Mouse (Mus musculus) heart, adult 2 months (tissue): ENCODE data around the gene Dnajc15. TPM values are rescaled to one million over a fixed set of nuclear protein-coding genes. Genes with fewer than 3 reads are reported as not detected.

Experiments used
- DNase-seq, 2 experiments: peaks; one replicate each; pipeline ENCODE4 v3.0.0; 2021
- H3K27ac ChIP-seq: fragments of 200-600 bp; 2 replicates; pipeline ENCODE4 v1.8.1; 2022
- H3K27me3 ChIP-seq: fragments of 200-500 bp; 2 replicates; pipeline ENCODE4 v1.6.1; 2012; ENCODE audit warnings: mild to moderate bottlenecking, low read length, inconsistent platforms, mixed read lengths; ENCODE audit not compliant: control insufficient read depth, insufficient read depth
- H3K36me3 ChIP-seq: fragments of 200-500 bp; 2 replicates; pipeline ENCODE4 v1.6.1; 2012; ENCODE audit warnings: low read length, inconsistent platforms; ENCODE audit not compliant: control insufficient read depth, insufficient read depth
- H3K4me1 ChIP-seq: fragments of 200-500 bp; 2 replicates; pipeline ENCODE4 v1.6.1; 2011; ENCODE audit warnings: low read length; ENCODE audit not compliant: control insufficient read depth, insufficient read depth
- H3K4me3 ChIP-seq: fragments of 200-600 bp; 2 replicates; pipeline ENCODE4 v1.8.1; 2022
- H3K79me2 ChIP-seq: fragments of 200-500 bp; replicated peaks from 2 replicates; pipeline ENCODE4 v1.6.1; 2012; ENCODE audit warnings: mild to moderate bottlenecking, inconsistent platforms, low read length, moderate library complexity, mixed read lengths; ENCODE audit not compliant: control insufficient read depth, insufficient read depth
- H3K9ac ChIP-seq: fragments of 200-500 bp; 2 replicates; pipeline ENCODE4 v1.6.1; 2012; ENCODE audit warnings: low read depth, mild to moderate bottlenecking, control low read depth, inconsistent platforms, low read length, mixed read lengths
- CTCF ChIP-seq: fragments of 200-600 bp; IDR thresholded peaks from 2 replicates; pipeline ENCODE4 v1.8.1; 2022; ENCODE audit warnings: antibody characterized with exemption, mild to moderate bottlenecking, moderate library complexity
- EP300 ChIP-seq: fragments of 200-500 bp; IDR thresholded peaks from 2 replicates; pipeline ENCODE4 v1.6.1; 2011; ENCODE audit warnings: low read depth, low read length, control low read depth; ENCODE audit not compliant: insufficient read depth
- POLR2A ChIP-seq: fragments of 200-500 bp; IDR thresholded peaks from 2 replicates; pipeline ENCODE4 v1.6.1; 2011; ENCODE audit warnings: mild to moderate bottlenecking, low read depth, low read length, control low read depth; ENCODE audit not compliant: insufficient read depth
- WGBS: fragments of 180-500 bp; shearing (Covaris S2); methylation state at CpG from one replicate; pipeline ENCODE4 v1.1.7; 2018; 5-methylcytosine and 5-hydroxymethylcytosine counted together
- intact Hi-C: fragments of 180-260 bp; cut with DNase I; formaldehyde crosslinking; loops from one replicate; pipeline ENCODE4 v1.15.1; 2025
- polyA plus RNA-seq: library from polyadenylated mRNA; depleted of rRNA; stranded (reverse); fragments of >200 nt; gene quantifications from 2 replicates; pipeline ENCODE4 v1.2.3, GENCODE M21; 2012; rRNA removed
- total RNA-seq, 2 experiments: library from RNA; stranded (reverse); gene quantifications; 2 replicates each; pipeline ENCODE4 v1.2.3; 2021

Dnajc15 gene
- total and polyA plus RNA-seq, 3 experiments: 20.8 to 278 (median 243) TPM

DNA sequence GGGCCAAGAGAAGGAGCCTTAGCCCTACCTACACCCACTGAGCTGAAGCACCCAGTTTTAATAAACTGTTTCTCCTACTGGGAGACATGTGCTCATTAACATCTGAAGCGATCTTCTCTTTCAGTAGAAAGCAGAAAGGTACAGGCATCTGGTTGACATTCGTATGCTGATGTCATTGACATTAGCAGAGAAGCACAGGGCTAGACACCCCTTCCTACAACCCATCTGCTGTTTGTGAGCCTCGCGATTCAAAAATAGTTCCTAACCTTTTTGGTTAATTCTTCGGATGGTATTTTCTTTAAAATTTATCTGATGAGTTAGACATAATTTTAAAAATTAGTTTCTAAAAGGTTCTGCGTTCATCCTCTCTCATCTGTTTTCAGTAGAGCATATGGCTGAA is 81.9 kb downstream of the Dnajc15 start:
- no peak overlapping the region for H3K4me3 ChIP-seq
- 95% methylated on average over 6 of the region's 6 CpGs for WGBS
- no peak overlapping the region for H3K9ac ChIP-seq
- H3K4me1 ChIP-seq: no peaks in the 10 kb centered on the region
- DNase-seq: no peak
- no peaks in the 10 kb centered on the region for H3K27me3 ChIP-seq
- TF ChIP-seq EP300 (no peak), CTCF (no peak), POLR2A (no peak)
- no peaks in the 10 kb centered on the region for H3K79me2 ChIP-seq
- H3K27ac ChIP-seq: no peak overlapping the region
- no peaks in the 10 kb centered on the region for H3K36me3 ChIP-seq
- intact Hi-C loops: no loop called here

DNA sequence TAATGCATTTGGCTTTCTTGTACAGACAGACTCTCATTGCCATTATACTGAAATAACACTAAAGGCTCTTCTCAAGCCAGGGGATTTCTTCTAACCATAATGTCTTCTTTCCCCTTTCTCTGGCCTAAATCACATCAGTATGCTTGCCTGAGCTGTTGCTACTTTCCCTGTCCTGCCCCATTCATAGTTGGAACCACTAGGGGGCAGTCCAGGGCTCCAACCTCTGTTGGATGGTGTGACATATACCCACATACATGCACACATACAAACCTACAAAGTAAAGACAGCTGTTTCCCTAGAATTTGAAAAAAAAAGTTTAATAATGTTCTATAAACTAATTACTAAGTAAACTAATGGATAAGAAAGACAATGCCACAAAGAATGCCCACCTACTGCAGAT is 91.7 kb downstream of the Dnajc15 start:
- H3K4me3 ChIP-seq: no peak overlapping the region
- intact Hi-C loops: no loop called here
- no peaks in the 10 kb centered on the region for H3K79me2 ChIP-seq
- no peaks in the 10 kb centered on the region for H3K27me3 ChIP-seq
- H3K27ac ChIP-seq: no peak overlapping the region
- no peak for DNase-seq
- no peak overlapping the region for H3K9ac ChIP-seq
- H3K4me1 ChIP-seq: no peaks in the 10 kb centered on the region
- peak; percentile 38 for TF ChIP-seq CTCF
- no peak for TF ChIP-seq POLR2A
- no peaks in the 10 kb centered on the region for H3K36me3 ChIP-seq

DNA sequence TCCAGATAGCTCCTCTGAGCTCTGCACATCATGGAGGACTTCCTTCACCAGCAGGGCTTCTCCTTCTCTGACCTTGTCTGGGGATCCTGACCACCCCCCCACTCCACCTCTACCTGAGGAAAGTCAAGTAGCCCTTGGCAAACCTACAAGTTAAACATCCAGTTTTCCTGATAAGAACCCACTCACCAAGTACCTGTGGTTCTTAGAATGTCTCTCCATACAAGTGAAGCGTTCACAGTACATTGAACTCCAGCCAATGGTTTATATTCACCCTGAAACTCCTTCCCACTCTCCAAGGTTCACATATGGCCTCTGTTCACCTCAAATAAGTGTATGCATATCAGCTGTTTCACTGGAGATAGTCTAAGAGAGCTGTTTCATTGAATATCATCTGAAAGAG is 97.6 kb downstream of the Dnajc15 start:
- Histone ChIP-seq H3K4me3 (no peak overlapping the region), H3K27me3 (no peaks in the 10 kb centered on the region), H3K79me2 (no peaks in the 10 kb centered on the region), H3K27ac (no peak overlapping the region), H3K9ac (no peak overlapping the region), H3K4me1 (no peaks in the 10 kb centered on the region), H3K36me3 (no peaks in the 10 kb centered on the region)
- DNase-seq: no peak
- 62% methylated on average over 1 of the region's 1 CpGs for WGBS
- TF ChIP-seq EP300 (no peak), POLR2A (no peak), CTCF (no peak)
- intact Hi-C loops: no loop called here

DNA sequence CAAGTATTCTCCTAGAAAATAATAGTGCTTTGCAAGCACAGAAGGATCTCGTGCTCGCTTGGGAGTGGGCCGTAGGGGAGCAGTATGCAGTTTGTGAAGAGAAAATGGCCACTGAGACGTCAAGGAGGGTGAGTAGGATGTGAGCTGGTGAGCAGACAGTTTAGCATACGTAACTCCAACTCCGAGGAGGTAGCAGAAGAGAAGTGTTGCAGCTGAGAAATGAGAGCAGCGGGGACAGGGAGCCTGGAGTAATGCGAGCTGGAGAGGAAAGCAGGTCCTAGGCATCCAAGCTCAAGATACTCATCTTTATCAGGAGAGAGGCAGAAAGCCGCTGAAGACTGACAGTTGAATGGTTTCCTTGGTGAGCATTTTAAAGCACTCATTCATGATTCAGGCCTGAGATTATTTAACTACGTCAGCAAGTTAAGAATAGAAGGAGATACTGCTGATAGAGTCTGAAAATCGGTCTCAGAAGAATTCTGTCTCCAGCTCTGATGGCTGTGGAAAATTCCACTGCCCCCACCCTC is 98.9 kb downstream of the Dnajc15 start:
- no peak overlapping the region for H3K4me3 ChIP-seq
- H3K27me3 ChIP-seq: no peaks in the 10 kb centered on the region
- DNase-seq: no peak
- H3K9ac ChIP-seq: no peak overlapping the region
- WGBS: 72% methylated on average over 11 of the region's 11 CpGs
- H3K27ac ChIP-seq: no peak overlapping the region
- no peaks in the 10 kb centered on the region for H3K4me1 ChIP-seq
- no peak for TF ChIP-seq POLR2A
- no peak for TF ChIP-seq CTCF
- TF ChIP-seq EP300: no peak
- no peaks in the 10 kb centered on the region for H3K36me3 ChIP-seq
- no peaks in the 10 kb centered on the region for H3K79me2 ChIP-seq
- intact Hi-C loops: no loop called here

DNA sequence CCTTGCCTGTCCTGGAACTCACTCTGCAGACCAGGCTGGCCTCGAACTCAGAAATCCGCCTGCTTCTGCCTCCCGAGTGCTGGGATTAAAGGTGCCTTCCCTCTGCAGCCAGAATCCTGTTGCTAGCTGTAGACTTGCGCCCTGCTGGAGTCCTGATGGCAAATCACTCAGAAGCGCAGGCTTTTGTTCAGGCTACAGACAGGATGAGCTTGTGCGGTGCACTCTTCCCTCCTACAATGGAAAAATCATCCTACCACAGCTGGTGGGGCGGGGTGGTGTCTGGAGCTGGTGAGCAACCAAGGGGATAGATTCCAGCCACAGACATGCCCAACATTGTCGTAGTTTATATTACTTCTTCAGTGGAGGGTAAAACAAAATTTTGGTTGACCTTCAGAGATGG is 101.6 kb downstream of the Dnajc15 start:
- 82% methylated on average over 8 of the region's 8 CpGs for WGBS
- H3K27ac ChIP-seq: no peak overlapping the region

DNA sequence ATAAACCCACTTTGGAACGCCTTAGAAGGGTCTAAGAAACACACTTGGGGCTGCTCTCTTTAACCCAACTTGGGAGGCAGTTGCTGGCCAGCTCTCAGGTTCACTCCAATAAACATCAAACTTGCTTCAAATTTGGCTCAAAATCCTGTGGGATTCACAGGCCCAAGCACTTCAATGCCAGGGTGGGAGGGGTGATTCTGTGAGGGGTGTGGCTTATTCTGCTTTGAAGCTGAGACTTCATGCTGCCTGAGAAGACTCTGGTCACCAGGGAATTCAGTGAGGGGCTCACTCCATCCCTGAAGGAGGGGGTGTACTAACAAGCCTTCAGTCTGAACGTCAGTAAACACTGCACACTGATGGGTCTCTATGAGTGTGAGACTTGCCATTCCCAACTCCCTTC is 103.3 kb downstream of the Dnajc15 start:
- Histone ChIP-seq H3K79me2 (no peaks in the 10 kb centered on the region), H3K9ac (no peak overlapping the region), H3K36me3 (no peaks in the 10 kb centered on the region), H3K27me3 (no peaks in the 10 kb centered on the region), H3K4me1 (no peaks in the 10 kb centered on the region), H3K27ac (no peak overlapping the region), H3K4me3 (no peak overlapping the region)
- TF ChIP-seq CTCF: no peak
- no peak for TF ChIP-seq POLR2A
- TF ChIP-seq EP300: no peak
- WGBS: 80% methylated on average over 2 of the region's 2 CpGs
- intact Hi-C loops: no loop called here
- no peak for DNase-seq

More for the DNA sequence above, 101.6 kb downstream of the Dnajc15 start:
- no peaks in the 10 kb centered on the region for H3K27me3 ChIP-seq
- H3K4me1 ChIP-seq: no peaks in the 10 kb centered on the region
- H3K79me2 ChIP-seq: no peaks in the 10 kb centered on the region
- intact Hi-C loops: no loop called here
- H3K9ac ChIP-seq: no peak overlapping the region
- H3K4me3 ChIP-seq: no peak overlapping the region
- no peak for DNase-seq
- H3K36me3 ChIP-seq: no peaks in the 10 kb centered on the region
- no peak for TF ChIP-seq POLR2A
- no peak for TF ChIP-seq CTCF

Other genes with a start within 250 kb of the Dnajc15 start
- gene Epsti1, start 29.1 kb upstream of the Dnajc15 start, total RNA-seq: under 1 TPM; 0.93 to 0.97 TPM
- gene Epsti1, start 29.1 kb upstream of the Dnajc15 start, polyA plus RNA-seq: 0.47 and 0.86 TPM in 2 replicates
- gene Fam216b, start 213.9 kb upstream of the Dnajc15 start, total RNA-seq: not detected
- 0.23 and 0.51 TPM in 2 replicates for gene Fam216b, start 213.9 kb upstream of the Dnajc15 start, polyA plus RNA-seq